Mouse (Mus musculus): ENCODE data around the gene Zfp128.
"Not testable (repeated sequence)": the region's sequence is repeated elsewhere in the genome, so short reads cannot be mapped to it uniquely, and the experiment has no call there.

Zfp128 gene

DNA sequence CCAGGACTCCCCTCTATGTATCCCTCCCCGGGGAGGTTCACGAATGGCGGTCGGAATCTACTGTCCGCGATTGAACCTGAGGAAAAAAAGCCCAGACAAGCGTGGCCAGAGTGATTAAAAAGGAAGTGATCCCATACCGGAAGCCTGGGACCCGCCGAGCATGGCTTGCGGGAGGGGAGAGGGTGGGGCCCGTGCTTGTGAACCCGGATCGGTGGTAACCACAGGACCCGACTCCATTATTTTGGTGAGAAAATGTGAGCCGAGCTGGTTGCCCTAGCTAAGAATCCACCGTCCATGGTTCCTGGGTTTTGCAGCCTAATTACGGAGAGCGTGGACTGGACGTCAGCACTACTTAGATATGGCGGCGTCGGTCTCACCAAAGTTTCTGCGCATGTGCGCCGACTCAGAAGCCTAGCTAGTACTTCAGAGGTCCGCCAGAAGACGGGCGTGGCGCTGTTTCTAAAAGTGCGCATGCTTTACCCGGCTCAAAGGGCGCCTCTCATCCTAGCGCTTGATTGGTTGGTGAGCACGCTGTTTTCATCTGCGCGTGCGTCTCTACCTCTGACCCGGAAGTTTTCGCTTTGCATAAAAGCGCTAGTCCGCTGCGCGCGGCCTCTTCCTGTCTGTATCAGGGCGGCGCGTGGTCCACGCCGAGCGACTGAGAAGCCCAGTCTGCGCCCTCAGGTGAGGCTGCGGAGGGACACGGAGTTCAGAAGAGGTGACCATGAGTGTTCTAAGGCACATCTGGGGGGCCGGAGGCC lies 40.9 kb downstream of the Zfp128 start, which contains the start of gene Rps5:
TSS of gene Rps5 (plus strand) at position 586 of the 761 bp plus-strand sequence.
- DNase-seq (ENCODE audit: low spot score in 2 of 2): peak; percentile 96 to 99

DNA sequence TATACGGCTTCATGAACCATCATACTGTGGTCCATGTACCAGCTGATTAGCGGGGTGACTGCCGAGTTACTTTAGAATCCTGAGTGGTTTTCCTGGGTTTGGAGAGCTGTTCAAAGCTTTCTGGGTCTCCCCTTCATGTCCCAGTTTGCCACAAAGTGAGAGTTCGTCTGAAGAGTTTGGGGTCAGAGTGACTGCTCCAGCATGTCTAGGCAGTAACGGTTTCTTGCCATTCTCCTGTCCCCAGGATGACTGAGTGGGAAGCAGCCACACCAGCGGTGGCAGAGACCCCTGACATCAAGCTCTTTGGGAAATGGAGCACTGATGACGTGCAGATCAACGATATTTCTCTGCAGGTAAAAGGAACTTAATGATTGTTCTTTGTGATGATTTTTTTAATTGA lies 41.8 kb downstream of the Zfp128 start:
- DNase-seq (ENCODE audit: low spot score in 2 of 2): no peak

DNA sequence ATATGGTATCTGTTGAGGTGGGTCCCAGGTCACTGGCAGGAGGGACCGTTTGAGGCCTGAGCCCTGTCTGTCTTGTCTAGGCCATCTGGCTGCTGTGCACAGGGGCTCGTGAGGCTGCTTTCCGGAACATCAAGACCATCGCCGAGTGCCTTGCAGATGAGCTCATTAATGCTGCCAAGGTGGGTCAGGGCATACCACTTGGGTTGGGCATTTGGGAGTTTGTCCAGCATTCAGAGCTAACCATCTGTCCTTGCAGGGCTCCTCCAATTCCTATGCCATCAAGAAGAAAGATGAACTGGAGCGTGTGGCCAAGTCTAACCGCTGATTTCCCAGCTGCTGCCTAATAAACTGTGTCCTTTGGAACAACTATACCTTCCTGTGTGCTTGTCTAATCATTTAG lies 45.3 kb downstream of the Zfp128 start:
- DNase-seq (ENCODE audit: low spot score in 2 of 2): peak in 1 of 2 experiments; percentile 50

DNA sequence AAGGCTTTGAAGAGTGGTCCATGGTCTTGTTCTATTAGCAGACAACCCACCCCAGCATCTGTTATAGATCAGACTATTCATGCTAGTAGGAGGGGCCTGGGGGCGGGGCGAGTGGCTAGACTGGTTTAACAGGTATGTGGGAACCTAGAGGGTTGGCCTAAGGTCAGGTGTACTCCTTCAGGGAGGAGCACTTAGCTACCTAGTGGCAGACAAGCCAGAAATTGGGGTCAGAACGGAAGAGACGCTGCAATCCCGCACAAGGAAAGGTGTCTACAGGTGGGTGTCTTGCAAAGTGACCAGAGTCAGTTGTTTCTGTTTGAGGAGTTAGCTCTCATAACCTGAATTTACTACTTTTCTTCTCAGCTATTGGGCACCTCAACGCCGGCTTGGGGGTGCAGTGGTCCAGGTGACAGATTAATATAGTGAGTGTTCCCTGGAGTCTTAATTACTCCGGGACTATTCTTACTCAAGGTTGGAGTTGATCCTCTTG lies 46.3 kb downstream of the Zfp128 start, which contains the start of gene Rnf225:
TSS of gene Rnf225 (plus strand) at position 226 of the 490 bp plus-strand sequence.
- no peak for DNase-seq (ENCODE audit: low spot score in 2 of 2)

DNA sequence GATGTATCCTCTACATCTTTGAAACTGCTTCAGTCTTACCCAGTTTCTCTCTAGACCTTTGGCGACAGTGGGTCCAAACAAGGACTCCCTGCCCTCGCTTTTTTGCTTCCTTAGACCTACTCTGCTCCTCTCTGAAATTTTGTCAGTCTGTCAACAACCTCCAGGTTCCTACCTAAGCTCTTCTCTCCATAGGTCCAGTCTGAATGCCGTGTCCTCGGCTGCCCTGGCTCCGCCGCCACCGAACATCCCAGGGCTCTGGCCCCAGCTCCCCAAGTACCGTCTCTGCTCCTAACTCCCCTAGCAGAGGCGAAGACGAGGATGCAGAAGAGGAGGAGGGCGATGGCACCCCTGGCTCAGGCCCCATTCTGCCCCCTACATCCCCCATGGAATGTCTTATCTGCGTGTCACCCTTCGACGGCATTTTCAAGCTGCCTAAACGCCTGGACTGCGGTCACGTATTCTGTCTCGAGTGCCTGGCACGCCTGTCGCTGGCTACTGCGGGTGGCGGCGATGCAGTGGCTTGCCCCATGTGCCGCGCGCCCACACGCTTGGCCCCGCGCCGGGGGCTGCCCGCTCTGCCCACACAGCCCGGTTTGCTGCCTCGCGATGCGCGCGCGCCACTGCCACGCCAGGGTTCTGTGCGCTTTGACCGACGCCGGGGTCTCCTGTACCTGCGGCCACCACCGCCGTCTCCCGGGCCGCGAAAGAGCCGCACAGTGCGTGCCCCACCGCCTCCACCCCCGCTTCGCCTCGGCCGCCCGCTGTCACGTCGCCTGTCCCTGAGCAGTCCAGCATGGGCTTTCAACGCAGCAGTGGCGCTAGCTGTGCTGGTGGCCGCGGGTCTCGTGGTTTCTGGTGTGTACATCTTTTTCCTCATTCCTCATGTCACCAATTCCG lies 47.0 kb downstream of the Zfp128 start:
- peak in 1 of 2 experiments; percentile 58 for DNase-seq (ENCODE audit: low spot score in 2 of 2)

DNA sequence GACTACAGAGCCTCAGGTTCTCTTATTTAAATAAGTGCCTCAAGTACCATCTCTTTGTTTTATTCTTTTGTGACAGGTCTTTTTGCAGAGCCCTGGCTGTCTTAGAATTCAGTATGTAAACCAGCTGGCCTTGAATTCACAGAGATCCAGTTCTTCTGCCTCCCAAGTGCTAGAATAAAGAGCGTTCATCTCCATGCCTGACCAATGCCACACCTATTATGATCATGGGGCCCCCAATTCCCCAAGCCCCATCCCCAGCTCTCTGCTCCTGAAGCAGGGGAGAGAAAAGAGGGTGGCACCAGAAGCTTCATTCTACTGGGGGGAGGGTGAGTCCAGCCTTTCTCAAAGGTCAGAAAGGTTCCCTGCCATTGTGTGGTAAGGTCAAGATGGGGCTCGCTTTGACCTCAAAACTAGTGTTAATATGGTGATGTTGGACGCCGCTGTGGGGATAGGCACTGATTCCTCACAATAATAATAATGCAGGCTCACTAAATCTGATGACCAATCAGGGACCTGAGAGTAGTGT lies 52.7 kb downstream of the Zfp128 start:
- DNase-seq (ENCODE audit: low spot score in 2 of 2): no peak

DNA sequence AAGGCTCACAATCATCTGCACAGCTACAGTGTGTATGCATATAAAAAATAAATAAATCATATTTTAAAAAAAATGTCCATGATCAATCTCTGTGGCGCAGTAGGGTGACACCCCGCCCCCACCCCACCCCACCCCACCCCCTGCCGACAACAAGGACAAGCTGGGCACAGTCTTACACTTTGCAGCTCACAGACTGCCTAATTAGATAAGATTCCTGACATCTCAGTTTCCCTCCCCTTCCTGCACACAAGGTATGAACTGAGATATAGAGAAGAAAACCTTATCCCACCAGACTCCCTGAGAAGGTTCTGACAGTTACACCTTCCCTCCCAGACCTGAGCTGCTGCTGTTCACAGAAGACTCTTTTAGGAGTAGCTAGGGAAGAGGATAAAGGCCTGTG lies 53.8 kb downstream of the Zfp128 start:
- no peak for DNase-seq (ENCODE audit: low spot score in 2 of 2)

DNA sequence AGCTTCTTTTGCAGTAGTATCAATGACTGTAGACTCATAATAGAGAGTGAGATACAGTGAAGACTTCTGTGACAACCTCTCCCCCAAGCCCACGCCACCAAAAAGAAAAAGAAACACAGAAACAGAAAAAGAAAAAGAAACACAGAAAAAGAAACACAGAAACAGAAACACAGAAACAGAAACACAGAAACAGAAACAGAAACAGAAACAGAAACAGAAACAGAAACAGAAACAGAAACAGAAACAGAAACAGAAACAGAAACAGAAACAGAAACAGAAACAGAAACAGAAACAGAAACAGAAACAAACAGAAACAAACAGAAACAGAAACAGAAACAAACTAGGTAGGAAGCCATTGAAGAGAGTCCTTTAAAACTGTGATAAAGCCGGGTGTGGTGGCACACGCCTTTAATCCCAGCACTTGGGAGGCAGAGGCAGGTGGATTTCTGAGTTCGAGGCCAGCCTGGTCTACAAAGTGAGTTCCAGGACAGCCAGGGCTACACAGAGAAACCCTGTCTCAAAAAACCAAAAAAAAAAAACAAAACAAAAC lies 56.4 kb downstream of the Zfp128 start:
- not testable (repeated sequence) for DNase-seq (ENCODE audit: low spot score in 2 of 2)

DNA sequence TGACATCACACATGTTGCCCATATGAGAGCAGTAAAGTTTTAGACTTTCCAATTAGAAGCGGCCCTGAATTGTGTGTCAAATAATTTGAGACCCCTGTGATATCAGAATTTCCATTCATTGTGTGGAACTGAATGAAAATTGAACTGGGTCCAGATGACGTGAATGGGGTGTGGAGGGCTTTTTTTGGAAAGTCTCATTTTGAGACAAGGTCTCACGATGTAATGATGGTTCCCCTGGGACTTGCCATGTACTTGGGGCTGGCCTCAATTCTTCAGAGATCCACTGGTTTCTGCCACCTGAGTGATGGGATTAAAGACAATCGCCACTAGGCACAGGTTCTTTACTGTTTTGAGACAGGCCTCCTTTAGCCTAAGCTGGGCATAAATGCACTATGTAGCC lies 59.6 kb downstream of the Zfp128 start:
- no peak for DNase-seq (ENCODE audit: low spot score in 2 of 2)
